Mouse (Mus musculus) embryonic facial prominence, embryonic 13.5 days (tissue): ENCODE data around the gene Col11a2. TPM values are rescaled to one million over a fixed set of nuclear protein-coding genes. Genes with fewer than 3 reads are reported as not detected.

Source experiments
- ATAC-seq: fragments of 200-750 bp; cut with Nextera tagmentation; 2 replicates; pipeline ENCODE4 v1.8.0; 2017; ENCODE audit warnings: low read depth; ENCODE audit not compliant: insufficient number of reproducible peaks, insufficient read depth, low FRiP score, low TSS enrichment
- H3K27ac ChIP-seq: fragments of 300-500 bp; sonication (generic); 2 replicates; pipeline ENCODE4 v1.5.1; 2015; ENCODE audit warnings: moderate library complexity, mild to moderate bottlenecking, inconsistent platforms
- H3K27me3 ChIP-seq: fragments of 300-500 bp; sonication (generic); 2 replicates; pipeline ENCODE4 v1.6.1; 2015; ENCODE audit warnings: mild to moderate bottlenecking, inconsistent platforms
- H3K36me3 ChIP-seq: fragments of 300-500 bp; sonication (generic); 2 replicates; pipeline ENCODE4 v1.6.1; 2015; ENCODE audit warnings: mild to moderate bottlenecking, inconsistent platforms
- H3K4me1 ChIP-seq: fragments of 300-500 bp; sonication (generic); 2 replicates; pipeline ENCODE4 v1.6.1; 2015; ENCODE audit warnings: inconsistent platforms
- H3K4me2 ChIP-seq: fragments of 300-500 bp; sonication (generic); 2 replicates; pipeline ENCODE4 v1.6.1; 2015; ENCODE audit warnings: moderate library complexity, mild to moderate bottlenecking, inconsistent platforms
- H3K4me3 ChIP-seq: fragments of 300-500 bp; sonication (generic); 2 replicates; pipeline ENCODE4 v1.5.1; 2015; ENCODE audit warnings: mild to moderate bottlenecking, inconsistent platforms
- H3K9ac ChIP-seq: fragments of 300-500 bp; sonication (generic); 2 replicates; pipeline ENCODE4 v1.6.1; 2015; ENCODE audit warnings: mild to moderate bottlenecking, inconsistent platforms
- H3K9me3 ChIP-seq: fragments of 300-500 bp; sonication (generic); 2 replicates; pipeline ENCODE4 v1.6.1; 2016; ENCODE audit warnings: inconsistent platforms
- WGBS: fragments of 180-500 bp; shearing (Covaris S2); methylation state at CpG from one replicate; pipeline ENCODE4 v1.1.7; 2015; ENCODE audit warnings: mixed read lengths; 5-methylcytosine and 5-hydroxymethylcytosine counted together
- polyA plus RNA-seq: library from polyadenylated mRNA; unstranded; fragments of >200 nt; fragmentation: Nextera tagmentation; extraction: Ambion mirVana; gene quantifications from 2 replicates; pipeline ENCODE4 v1.2.1, GENCODE M21; 2015

Col11a2 gene
- polyA plus RNA-seq, 1 experiment from 2014 or later = 23.7 TPM

GRCm38 (mm10) chr17:34010156-34010555 is 29.1 kb upstream of the Col11a2 start:
- Histone ChIP-seq H3K4me3 (no peak overlapping the region), H3K9ac (no peak overlapping the region), H3K36me3 (no peaks in the 10 kb centered on the region), H3K4me1 (no peaks in the 10 kb centered on the region), H3K27ac (no peak overlapping the region), H3K9me3 (no peaks in the 10 kb centered on the region), H3K4me2 (no peak overlapping the region), H3K27me3 (peaks cover 16% of the 10 kb centered on the region; the same call in 1 of the 2 replicates)
- ATAC-seq = no peak
- WGBS = 68% methylated on average over 5 of the region's 5 CpGs

- H3K4me3 ChIP-seq = no peak overlapping the region
- H3K4me2 ChIP-seq = no peak overlapping the region
- no peaks in the 10 kb centered on the region for H3K27me3 ChIP-seq
- no peaks in the 10 kb centered on the region for H3K36me3 ChIP-seq
- no peak overlapping the region for H3K27ac ChIP-seq
- ATAC-seq = no peak
- no peak overlapping the region for H3K9ac ChIP-seq
- no peaks in the 10 kb centered on the region for H3K9me3 ChIP-seq
- no peaks in the 10 kb centered on the region for H3K4me1 ChIP-seq
- 91% methylated on average over 8 of the region's 8 CpGs for WGBS
Observed at GRCm38 (mm10) chr17:34013436-34013835, 25.8 kb upstream of the Col11a2 start.

- H3K9ac ChIP-seq = no peak overlapping the region
- no peak overlapping the region for H3K4me3 ChIP-seq
- peaks cover 4% of the 10 kb centered on the region for H3K9me3 ChIP-seq
- no peaks in the 10 kb centered on the region; the same call in 1 of the 2 replicates for H3K27me3 ChIP-seq
- 95% methylated on average over 23 of the region's 23 CpGs for WGBS
- no peak overlapping the region for H3K4me2 ChIP-seq
- peaks cover 29% of the 10 kb centered on the region for H3K36me3 ChIP-seq
- no peak for ATAC-seq
- no peak overlapping the region for H3K27ac ChIP-seq
- peaks cover 24% of the 10 kb centered on the region for H3K4me1 ChIP-seq
Observed at GRCm38 (mm10) chr17:34021539-34022413, 17.5 kb upstream of the Col11a2 start.

- peaks cover 30% of the 10 kb centered on the region for H3K4me1 ChIP-seq
- peaks cover 4% of the 10 kb centered on the region for H3K9me3 ChIP-seq
- 86% methylated on average over 11 of the region's 14 CpGs for WGBS
- H3K4me2 ChIP-seq = no peak overlapping the region
- no peak overlapping the region for H3K9ac ChIP-seq
- ATAC-seq = no peak
- H3K36me3 ChIP-seq = peaks cover 29% of the 10 kb centered on the region
- no peaks in the 10 kb centered on the region; the same call in 1 of the 2 replicates for H3K27me3 ChIP-seq
- no peak overlapping the region for H3K27ac ChIP-seq
- H3K4me3 ChIP-seq = no peak overlapping the region
Observed at GRCm38 (mm10) chr17:34022414-34022783, 16.8 kb upstream of the Col11a2 start.

GRCm38 (mm10) chr17:34022987-34023386 is 16.2 kb upstream of the Col11a2 start:
- no peaks in the 10 kb centered on the region; the same call in 1 of the 2 replicates for H3K27me3 ChIP-seq
- H3K4me1 ChIP-seq = peaks cover 32% of the 10 kb centered on the region
- ATAC-seq = no peak
- H3K9ac ChIP-seq = no peak overlapping the region
- WGBS = 98% methylated on average over 20 of the region's 20 CpGs
- no peak overlapping the region for H3K4me3 ChIP-seq
- peaks cover 4% of the 10 kb centered on the region for H3K9me3 ChIP-seq
- peaks cover 29% of the 10 kb centered on the region for H3K36me3 ChIP-seq
- no peak overlapping the region for H3K27ac ChIP-seq
- H3K4me2 ChIP-seq = no peak overlapping the region

- H3K36me3 ChIP-seq = peaks cover 34% of the 10 kb centered on the region
- H3K27ac ChIP-seq = no peak overlapping the region
- H3K4me1 ChIP-seq = peaks cover 39% of the 10 kb centered on the region
- 67% methylated on average over 9 of the region's 9 CpGs for WGBS
- peak overlapping the region; percentile 99 for H3K4me2 ChIP-seq
- H3K9ac ChIP-seq = peak overlapping the region; percentile 93
- peaks cover 4% of the 10 kb centered on the region for H3K9me3 ChIP-seq
- H3K4me3 ChIP-seq = peak overlapping the region; percentile 82
- ATAC-seq = no peak
- no peaks in the 10 kb centered on the region; the same call in 1 of the 2 replicates for H3K27me3 ChIP-seq
Observed at GRCm38 (mm10) chr17:34023678-34024077, 15.6 kb upstream of the Col11a2 start.

GRCm38 (mm10) chr17:34024317-34024821 is 14.9 kb upstream of the Col11a2 start, which contains the start of gene Ring1:
Gene Ring1, minus strand, starts transcription at chr17:34024680.
- Histone ChIP-seq H3K27me3 (no peaks in the 10 kb centered on the region; the same call in 1 of the 2 replicates), H3K36me3 (peaks cover 41% of the 10 kb centered on the region), H3K4me2 (peak within 1 kb of the TSS; percentile 99), H3K4me1 (peaks cover 46% of the 10 kb centered on the region), H3K9me3 (peaks cover 4% of the 10 kb centered on the region), H3K4me3 (peak within 1 kb of the TSS; percentile 82), H3K9ac (peak within 1 kb of the TSS; percentile 93), H3K27ac (peak within 1 kb of the TSS; percentile 94)
- peak; percentile 74 for ATAC-seq
- under 1% methylated on average over 51 of the region's 58 CpGs for WGBS

GRCm38 (mm10) chr17:34024861-34025755 is 14.1 kb upstream of the Col11a2 start:
- peak overlapping the region; percentile 94 for H3K27ac ChIP-seq
- peaks cover 53% of the 10 kb centered on the region for H3K4me1 ChIP-seq
- peak overlapping the region; percentile 93 for H3K9ac ChIP-seq
- H3K9me3 ChIP-seq = no peaks in the 10 kb centered on the region; the same call in 1 of the 2 replicates
- ATAC-seq = no peak; the same call in 1 of the 2 replicates
- under 1% methylated on average over 56 of the region's 57 CpGs for WGBS
- H3K4me2 ChIP-seq = peak overlapping the region; percentile 99
- peak overlapping the region; percentile 82 for H3K4me3 ChIP-seq
- peaks cover 47% of the 10 kb centered on the region for H3K36me3 ChIP-seq
- no peaks in the 10 kb centered on the region; the same call in 1 of the 2 replicates for H3K27me3 ChIP-seq

- H3K4me3 ChIP-seq = peak overlapping the region; percentile 82
- H3K9me3 ChIP-seq = no peaks in the 10 kb centered on the region
- H3K27ac ChIP-seq = no peak overlapping the region
- peaks cover 45% of the 10 kb centered on the region for H3K36me3 ChIP-seq
- 11% methylated on average over 7 of the region's 7 CpGs for WGBS
- peaks cover 60% of the 10 kb centered on the region for H3K4me1 ChIP-seq
- no peak for ATAC-seq
- H3K27me3 ChIP-seq = no peaks in the 10 kb centered on the region; the same call in 1 of the 2 replicates
- H3K9ac ChIP-seq = peak overlapping the region; percentile 93; the same call in 1 of the 2 replicates
- H3K4me2 ChIP-seq = peak overlapping the region; percentile 99
Observed at GRCm38 (mm10) chr17:34025756-34026151, 13.5 kb upstream of the Col11a2 start.

- peaks cover 40% of the 10 kb centered on the region for H3K36me3 ChIP-seq
- peaks cover 61% of the 10 kb centered on the region for H3K4me1 ChIP-seq
- H3K4me3 ChIP-seq = peak overlapping the region; percentile 82
- no peak overlapping the region for H3K27ac ChIP-seq
- 32% methylated on average over 2 of the region's 2 CpGs for WGBS
- peak overlapping the region; percentile 99 for H3K4me2 ChIP-seq
- no peak for ATAC-seq
- H3K9me3 ChIP-seq = no peaks in the 10 kb centered on the region
- H3K27me3 ChIP-seq = no peaks in the 10 kb centered on the region; the same call in 1 of the 2 replicates
- no peak overlapping the region; the same call in 1 of the 2 replicates for H3K9ac ChIP-seq
Observed at GRCm38 (mm10) chr17:34026221-34026620, 13.0 kb upstream of the Col11a2 start.
